Mouse (Mus musculus) layer of hippocampus, adult 11-12 months (tissue): Measurements from ENCODE around the gene Pramef20.
"Not testable (repeated sequence)": the region's sequence is repeated elsewhere in the genome, so short reads cannot be mapped to it uniquely, and the experiment has no call there.

Experiments
- DNase-seq: peaks from one replicate; pipeline ENCODE4 v3.0.0; 2022; ENCODE audit warnings: low spot score

Pramef20 gene

DNA sequence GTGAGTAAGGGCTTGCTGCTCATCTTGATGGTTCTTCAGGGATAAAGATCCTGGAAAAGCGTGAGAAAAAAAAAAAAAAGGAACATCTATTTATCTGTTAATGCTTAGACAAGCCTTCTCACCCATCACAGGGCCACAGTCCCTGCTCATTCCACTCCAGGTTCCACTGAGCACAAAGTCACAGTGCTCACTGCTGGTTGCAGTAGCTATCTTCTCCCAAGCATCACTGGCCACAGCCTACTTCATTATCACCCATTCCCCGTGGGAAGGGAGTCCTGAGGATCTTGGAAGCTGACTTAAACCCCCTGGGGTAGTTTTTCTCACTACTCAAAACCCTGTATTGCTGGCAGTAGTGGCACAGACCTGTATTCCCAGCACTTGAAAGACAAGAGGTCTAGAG is at the start of gene Pramef20:
Gene Pramef20, minus strand, starts transcription at position 23 of the 400 bp plus-strand sequence.
- DNase-seq, result no peak

DNA sequence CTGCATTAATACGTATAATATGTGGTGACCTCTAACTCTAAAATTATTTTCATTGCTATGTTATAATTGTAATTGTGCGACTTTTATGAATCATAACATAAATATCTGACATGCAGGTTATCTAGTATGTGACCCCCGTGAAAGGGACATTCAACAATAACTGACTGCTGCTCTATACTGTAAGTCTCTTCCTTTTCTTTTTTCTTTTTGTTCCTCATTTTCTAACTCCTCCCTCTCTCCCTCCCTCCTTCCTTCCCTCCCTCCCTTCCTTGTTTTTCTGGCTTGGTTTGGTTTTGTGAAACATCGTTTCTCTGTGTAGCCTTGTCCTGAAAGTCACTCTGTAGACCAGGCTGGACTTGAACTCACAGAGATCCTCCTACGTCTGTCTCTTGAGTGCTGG is 46.9 kb upstream of the Pramef20 start:
- no peak for DNase-seq

- no peak for DNase-seq
Measured at GRCm38 (mm10) chr4:144420644-144421043, 42.9 kb upstream of the Pramef20 start.

DNA sequence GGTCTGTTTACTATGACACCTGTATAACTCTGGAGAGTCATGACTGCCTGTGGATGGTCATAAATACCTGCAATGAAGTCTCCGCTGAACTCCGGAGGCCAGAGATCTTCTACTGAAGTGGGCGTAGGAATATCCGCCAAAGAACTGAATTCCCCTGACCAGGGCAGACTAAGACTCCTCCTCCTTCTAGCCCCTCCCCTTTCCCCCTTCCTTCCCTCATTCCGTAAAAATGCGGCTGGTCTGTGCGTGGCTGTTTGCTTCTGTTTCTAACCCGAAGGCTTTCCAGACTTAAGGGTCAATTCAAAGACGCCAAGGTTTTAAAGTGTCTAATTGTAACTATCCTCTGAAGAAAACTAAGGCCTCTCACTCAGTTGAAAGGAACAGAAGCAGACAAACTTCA is 30.6 kb upstream of the Pramef20 start, which contains the start of gene Pramef12:
Gene Pramef12, minus strand, starts transcription at position 175 of the 400 bp plus-strand sequence.
- DNase-seq, result no peak

DNA sequence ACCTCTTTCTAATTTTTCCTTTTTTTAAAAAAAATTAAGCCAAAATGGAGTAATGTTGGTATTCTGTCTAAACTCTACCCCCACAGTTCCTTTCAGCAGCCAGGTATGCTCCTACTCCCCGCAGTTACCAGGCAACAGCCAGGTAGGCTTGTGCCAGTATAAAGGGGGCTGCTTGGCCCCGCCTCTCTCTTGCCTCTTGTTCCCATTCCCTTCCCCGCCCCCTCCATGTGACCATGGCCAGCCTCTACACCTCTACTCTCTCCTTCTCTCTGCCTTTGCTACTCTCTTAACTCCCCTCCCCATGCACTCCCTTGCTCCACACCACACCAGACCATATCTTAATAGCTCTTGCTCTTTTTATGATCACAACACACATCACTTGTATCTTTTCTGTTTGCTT is 28.5 kb upstream of the Pramef20 start:
- DNase-seq, result no peak

DNA sequence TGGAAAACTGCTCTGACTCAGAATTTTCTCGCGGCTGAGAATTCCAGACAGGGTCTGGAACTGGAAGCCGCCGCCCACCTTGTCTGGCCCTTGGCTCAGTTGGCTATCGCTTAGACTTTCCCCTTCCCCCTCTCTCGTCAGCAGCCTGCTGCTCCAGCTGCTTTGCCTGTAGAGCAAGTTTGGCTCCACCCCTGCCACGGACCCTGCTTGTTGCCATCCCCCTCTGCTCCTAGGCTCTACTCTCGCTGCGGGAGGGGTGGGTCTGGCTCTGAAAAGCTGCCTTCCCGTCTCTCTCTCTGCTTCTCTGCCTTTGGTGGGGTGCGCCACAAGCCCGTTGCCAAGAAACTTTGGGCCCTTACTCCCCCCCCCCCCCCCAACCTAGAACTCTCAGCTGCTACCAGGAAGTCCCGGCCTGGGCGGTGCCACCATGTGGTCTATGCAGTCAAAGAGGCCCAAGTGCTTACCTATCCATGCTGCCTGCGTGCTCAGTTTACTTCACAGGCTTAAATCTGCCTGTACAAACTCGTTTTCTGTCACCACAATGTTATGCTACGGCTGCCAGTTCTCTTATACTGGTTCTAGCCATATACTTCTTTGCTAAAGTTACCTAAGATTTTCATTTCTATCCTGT is 26.8 kb upstream of the Pramef20 start:
- DNase-seq, result no peak

- DNase-seq, result no peak
Measured at GRCm38 (mm10) chr4:144402712-144403111, 25.0 kb upstream of the Pramef20 start.

DNA sequence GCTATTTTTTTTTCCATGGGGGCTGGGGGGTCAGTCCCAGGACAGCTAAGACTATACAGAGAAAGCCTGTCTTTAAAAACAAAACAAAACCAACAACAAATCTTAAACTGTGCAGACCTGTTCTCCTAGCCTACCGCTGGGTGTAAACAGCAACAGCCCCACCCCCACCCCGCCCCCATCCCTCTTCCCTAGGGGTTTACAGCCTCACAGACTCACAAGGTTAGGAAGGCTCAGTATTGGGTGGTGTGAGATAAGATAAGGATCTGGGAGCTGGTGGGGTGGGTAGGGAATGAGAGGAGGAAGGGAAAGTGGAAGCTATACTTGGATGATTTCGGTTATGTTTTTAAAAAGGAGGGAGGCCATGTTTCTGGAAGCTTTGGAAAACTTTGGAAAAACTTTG is 18.6 kb upstream of the Pramef20 start:
- no peak for DNase-seq

DNA sequence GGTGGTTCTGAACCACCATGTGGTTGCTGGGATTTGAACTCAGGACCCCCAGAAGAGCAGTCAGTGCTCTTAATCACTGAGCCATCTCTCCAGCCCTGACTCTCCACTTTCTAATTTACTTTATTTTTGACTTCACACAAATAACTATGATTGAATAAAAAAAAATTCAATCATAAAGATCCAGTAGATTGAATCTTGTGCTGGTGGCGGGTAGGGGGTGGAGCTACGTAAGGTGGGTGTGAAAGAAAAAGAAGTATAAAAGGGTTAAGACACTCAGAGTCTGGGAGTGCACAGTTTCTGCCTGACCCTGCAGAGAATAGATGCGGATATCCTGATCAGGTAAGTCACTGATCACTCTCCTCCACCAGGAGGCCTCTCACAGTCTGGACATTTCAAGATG is 20.1 kb downstream of the Pramef20 start, which contains the start of gene Gm13119:
Gene Gm13119, plus strand, starts transcription at position 301 of the 400 bp plus-strand sequence.
- not testable (repeated sequence) for DNase-seq

DNA sequence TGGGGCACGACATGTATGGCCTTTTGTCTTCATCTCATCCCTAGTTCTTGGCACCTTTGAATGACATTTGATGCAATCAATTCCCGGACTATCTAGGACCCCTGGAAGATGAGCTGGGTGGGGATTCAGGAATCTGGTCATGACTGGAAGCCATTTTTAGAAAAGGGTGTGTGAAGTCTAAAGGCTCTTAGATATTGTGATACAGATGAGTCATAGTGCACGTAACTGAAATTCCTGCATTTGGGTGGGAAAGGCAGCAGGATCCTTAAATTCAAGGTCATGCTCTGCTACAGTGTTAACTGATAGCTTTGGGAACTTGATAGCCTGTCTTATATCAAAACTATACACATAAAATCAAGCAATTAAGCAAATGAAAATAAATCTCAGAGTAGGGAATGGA is 41.9 kb downstream of the Pramef20 start:
- DNase-seq, result not testable (repeated sequence)

DNA sequence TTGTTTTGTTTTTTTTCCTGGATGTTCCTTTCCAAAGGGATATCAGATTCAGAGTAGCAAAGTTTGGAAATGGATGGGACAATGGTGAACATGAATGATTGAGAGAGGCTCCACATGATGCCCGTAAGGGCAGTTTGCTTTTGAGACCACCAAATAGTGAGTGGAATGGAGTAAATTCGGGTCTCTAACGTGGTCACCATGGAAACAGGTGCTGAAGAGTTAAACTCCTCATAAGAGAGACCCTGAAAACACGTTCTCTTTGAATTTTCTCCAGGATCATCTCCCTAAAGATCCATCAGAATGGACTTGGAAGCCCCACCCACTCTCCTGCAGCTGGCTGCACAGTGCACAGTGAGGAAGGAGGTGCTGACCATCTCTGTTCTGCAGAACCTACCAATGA is 47.8 kb downstream of the Pramef20 start, which contains the start of gene Gm13128:
Gene Gm13128, plus strand, starts transcription at position 301 of the 400 bp plus-strand sequence.
- DNase-seq, result not testable (repeated sequence)
